Mouse (Mus musculus): ENCODE data around the gene Cmtm4. TPM values are rescaled to one million over a fixed set of nuclear protein-coding genes. Genes with fewer than 3 reads are reported as not detected.

Cmtm4 gene
- polyA plus RNA-seq, 1 experiment from 2014 or later, result 2.2 TPM

Other genes starting within 250 kb of the Cmtm4 start
- 0.63 and 0.66 TPM in 2 replicates for gene Bean1, start 225.4 kb downstream of the Cmtm4 start, polyA plus RNA-seq (2014; fragmentation: Nextera tagmentation; extraction: Ambion mirVana)
- 35.9 and 37.0 TPM in 2 replicates for gene Tk2, start 147.2 kb downstream of the Cmtm4 start, polyA plus RNA-seq (2014; fragmentation: Nextera tagmentation; extraction: Ambion mirVana)
- 35.0 and 37.2 TPM in 2 replicates for gene Cklf, start 144.9 kb downstream of the Cmtm4 start, polyA plus RNA-seq (2014; fragmentation: Nextera tagmentation; extraction: Ambion mirVana)
- not detected in 2 replicates for gene Cmtm2a, start 102.6 kb downstream of the Cmtm4 start, polyA plus RNA-seq (2014; fragmentation: Nextera tagmentation; extraction: Ambion mirVana)
- gene Gm45711, start 85.7 kb downstream of the Cmtm4 start, polyA plus RNA-seq (2014; fragmentation: Nextera tagmentation; extraction: Ambion mirVana), result not detected in 2 replicates
- gene Cmtm1, start 85.7 kb downstream of the Cmtm4 start, polyA plus RNA-seq (2014; fragmentation: Nextera tagmentation; extraction: Ambion mirVana), result not detected in 2 replicates
- gene Gm11020, start 74.2 kb downstream of the Cmtm4 start, polyA plus RNA-seq (2014; fragmentation: Nextera tagmentation; extraction: Ambion mirVana), result not detected in 2 replicates
- gene Cmtm2b, start 73.6 kb downstream of the Cmtm4 start, polyA plus RNA-seq (2014; fragmentation: Nextera tagmentation; extraction: Ambion mirVana), result not detected in 2 replicates
- 70.3 and 74.3 TPM in 2 replicates for gene Cmtm3, start 56.4 kb downstream of the Cmtm4 start, polyA plus RNA-seq (2014; fragmentation: Nextera tagmentation; extraction: Ambion mirVana)
- gene Dync1li2, start 47.2 kb upstream of the Cmtm4 start, polyA plus RNA-seq (2014; fragmentation: Nextera tagmentation; extraction: Ambion mirVana), result 87.6 and 98.2 TPM in 2 replicates
- 0.18 and 0.21 TPM in 2 replicates for gene Terb1, start 114.1 kb upstream of the Cmtm4 start, polyA plus RNA-seq (2014; fragmentation: Nextera tagmentation; extraction: Ambion mirVana)
- gene Nae1, start 138.8 kb upstream of the Cmtm4 start, polyA plus RNA-seq (2014; fragmentation: Nextera tagmentation; extraction: Ambion mirVana), result 138 and 148 TPM in 2 replicates
- gene Car7, start 138.9 kb upstream of the Cmtm4 start, polyA plus RNA-seq (2014; fragmentation: Nextera tagmentation; extraction: Ambion mirVana), result 0.82 and 1.5 TPM in 2 replicates
- 17.2 and 17.3 TPM in 2 replicates for gene Pdp2, start 195.6 kb upstream of the Cmtm4 start, polyA plus RNA-seq (2014; fragmentation: Nextera tagmentation; extraction: Ambion mirVana)
- gene Cdh16, start 228.6 kb upstream of the Cmtm4 start, polyA plus RNA-seq (2014; fragmentation: Nextera tagmentation; extraction: Ambion mirVana), result not detected in 2 replicates
- 2.2 and 3.1 TPM in 2 replicates for gene Rrad, start 235.5 kb upstream of the Cmtm4 start, polyA plus RNA-seq (2014; fragmentation: Nextera tagmentation; extraction: Ambion mirVana)
- 95.2 and 95.7 TPM in 2 replicates for gene Ciao2b, start 246.2 kb upstream of the Cmtm4 start, polyA plus RNA-seq (2014; fragmentation: Nextera tagmentation; extraction: Ambion mirVana)